Mouse (Mus musculus) Muller cell, postnatal 12 days (primary cell): ENCODE data around the gene Tmem150b.

Experiments used
- DNase-seq: peaks from one replicate; pipeline ENCODE4 v3.0.0-alpha.2; 2015; ENCODE audit errors: inconsistent ontology term

Gene Tmem150b

DNA sequence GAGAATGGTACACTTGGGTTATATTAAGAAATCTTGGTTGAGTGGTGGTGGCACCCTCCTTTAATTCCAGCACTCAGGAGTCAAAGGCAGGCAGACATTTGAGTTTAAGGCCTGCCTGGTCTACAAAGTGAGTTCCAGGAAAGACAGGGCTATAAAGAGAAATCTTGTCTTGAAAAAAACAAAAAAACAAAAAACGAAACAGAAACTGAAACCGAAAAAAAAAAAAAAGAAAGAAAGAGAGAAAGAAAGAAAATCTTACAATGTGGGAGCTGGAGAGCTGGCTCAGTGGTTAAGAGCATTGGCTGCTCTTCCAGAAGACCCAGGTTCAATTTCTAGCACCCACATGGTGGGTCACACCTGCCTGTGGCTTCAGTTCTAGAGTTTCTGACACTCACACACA, 61.3 kb downstream of the Tmem150b start:
- no peak for DNase-seq

DNA sequence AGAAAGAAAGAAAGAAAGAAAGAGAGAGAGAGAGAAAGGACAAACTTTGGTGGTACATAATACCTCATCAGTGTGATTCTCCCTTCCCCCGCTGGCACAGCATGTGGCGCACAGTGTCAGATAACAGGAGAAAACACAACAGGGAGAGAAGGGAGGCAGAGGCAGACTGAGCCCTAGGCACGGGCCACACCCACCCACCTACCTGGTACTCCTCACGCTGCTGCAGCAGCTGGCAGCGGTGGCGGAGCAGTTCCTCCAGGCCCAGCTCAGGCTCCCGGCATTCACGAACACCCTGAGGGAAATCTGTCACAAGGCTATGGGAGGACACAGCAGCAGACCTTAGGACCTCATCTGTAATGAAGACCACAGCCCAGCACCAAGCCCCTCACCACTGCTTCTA, 61.9 kb downstream of the Tmem150b start:
- no peak for DNase-seq

DNA sequence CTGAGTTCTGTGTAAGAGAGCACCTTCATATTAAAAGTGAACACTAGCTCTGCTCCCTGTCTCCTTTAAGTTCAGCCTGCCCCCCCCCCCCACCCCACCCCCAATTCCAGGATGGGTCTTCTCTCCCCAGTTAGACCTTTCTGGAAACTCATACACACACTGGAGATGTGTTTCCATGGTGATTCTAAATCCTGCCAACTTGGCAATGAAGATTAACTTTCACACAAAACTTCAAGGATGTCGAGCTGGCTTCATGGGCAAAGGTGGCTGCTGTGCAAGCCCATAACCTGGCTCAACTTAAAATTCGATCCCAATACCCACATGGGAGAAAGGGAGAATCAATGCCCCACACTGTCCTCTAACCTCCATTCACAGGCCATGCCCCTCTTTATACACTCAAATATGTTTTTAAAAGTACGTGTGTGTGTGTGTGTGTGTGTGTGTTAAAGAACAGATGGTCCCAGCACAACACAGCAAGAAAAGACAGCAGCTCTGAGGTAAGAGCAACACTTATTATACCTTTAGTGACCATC, 65.1 kb downstream of the Tmem150b start:
- DNase-seq = peak; percentile 31

DNA sequence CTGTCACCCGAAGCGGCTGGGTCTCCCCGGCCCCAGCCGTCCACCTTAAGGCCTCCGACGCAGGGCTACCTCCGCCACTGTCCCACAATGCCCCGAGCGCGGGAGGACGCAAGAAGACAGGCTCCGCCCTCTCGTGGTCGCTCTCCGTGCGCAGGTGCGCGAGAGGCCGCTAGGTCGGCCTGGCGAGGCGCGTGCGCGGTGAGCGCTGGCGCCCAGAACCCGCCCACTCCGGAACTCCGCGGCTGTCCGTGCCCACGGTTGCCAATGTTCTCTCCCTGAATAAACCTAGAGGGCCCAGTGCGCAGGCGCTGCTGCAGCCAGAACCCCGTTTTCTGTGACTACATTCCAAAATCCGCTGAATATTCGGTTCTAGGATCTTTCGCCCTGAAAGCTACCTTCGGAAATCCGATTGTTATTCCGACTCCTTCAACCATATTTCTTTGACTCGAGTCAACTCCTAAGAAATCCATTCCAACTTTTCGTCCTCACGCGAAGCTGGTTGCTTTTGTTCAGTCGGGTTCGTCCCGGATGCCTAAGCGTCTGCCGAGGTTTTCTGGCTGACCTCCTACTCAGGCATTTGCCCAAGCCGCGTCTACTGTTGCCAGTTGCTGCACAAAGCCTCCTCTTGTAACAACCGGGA, 66.0 kb downstream of the Tmem150b start, which contains the start of gene Ppp6r1:
Gene Ppp6r1 (minus strand): TSS at position 108 of the 640 bp plus-strand sequence.
- peak; percentile 98 for DNase-seq

DNA sequence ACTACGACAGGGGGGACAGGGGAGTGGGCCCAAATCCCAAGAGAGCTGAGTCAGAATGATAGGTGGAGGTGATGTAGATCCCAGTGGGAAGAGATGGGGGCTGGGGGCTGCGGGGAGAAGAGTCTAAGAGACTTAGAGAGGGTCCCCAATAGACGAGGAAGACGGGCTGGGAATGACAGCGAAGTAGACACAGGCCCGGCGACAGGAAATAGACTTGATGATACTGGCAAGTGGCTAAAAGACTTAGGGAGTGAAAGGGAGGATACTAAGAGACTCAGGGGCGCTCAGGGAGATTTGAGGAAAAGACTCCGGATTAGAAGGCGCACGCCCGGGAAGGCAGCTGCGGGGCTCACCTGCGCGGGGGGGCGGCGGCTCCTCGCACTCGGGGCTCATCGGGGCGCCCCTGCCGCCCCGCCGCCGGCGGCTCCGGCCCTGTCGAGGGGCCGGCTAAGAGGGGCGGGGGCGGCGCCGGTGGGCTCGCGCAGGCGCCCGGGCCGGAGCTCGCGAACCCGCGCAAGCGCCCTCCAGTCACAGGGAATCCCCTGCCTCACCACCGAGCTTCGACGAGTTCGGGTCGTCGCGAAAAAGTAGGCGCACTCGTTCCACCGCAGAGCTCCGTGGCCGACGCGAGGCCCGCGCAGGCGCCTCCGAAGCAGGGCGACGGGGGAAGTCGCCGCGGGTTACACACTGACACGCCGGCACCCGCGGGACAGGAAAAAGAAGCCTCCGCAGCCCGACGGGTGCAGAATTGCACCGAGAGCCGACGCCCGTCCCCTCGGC, 66.7 kb downstream of the Tmem150b start:
- DNase-seq = peak; percentile 68

DNA sequence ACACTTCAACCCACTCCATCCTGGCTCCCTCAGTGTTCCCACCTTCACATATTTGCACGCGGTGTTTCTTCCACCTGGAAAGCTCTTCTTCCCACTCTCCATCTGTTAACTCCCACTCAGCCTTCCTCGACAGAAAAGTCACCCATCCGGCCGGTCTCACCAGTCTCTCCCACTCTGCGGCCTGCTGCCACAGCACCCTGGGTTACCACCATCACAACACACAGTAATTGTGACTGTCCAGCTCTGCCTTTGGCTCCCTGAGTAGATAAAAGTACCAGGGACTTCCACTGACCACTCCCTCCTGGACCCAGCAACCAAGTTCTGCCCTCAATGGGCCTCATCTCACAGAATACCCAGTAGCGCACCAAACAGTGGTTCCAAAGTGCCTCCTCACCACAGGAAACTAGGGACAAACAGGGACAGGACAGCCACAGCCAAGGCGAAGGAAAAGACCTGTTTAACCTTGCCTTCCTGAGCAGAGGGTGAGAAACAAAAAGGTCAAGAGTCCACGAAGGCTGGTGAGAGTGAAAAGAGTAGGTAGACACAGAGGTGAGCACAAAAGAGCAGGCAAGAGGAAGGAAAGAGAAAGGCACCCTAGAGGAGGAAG, 67.4 kb downstream of the Tmem150b start:
- DNase-seq = peak; percentile 8
